Mouse (Mus musculus) limb, embryonic 15.5 days (tissue): ENCODE data around the gene Tufm. TPM values are rescaled to one million over a fixed set of nuclear protein-coding genes. Genes with fewer than 3 reads are reported as not detected.

Experiments used
- ATAC-seq: fragments of 200-750 bp; cut with Nextera tagmentation; 2 replicates; pipeline ENCODE4 v1.8.0; 2017; ENCODE audit warnings: low read depth, moderate TSS enrichment; ENCODE audit not compliant: insufficient number of reproducible peaks, low FRiP score, low TSS enrichment
- H3K27ac ChIP-seq: fragments of 300-500 bp; sonication (generic); 2 replicates; pipeline ENCODE4 v1.5.1; 2015; ENCODE audit warnings: moderate library complexity, mild to moderate bottlenecking, inconsistent platforms
- H3K27me3 ChIP-seq: fragments of 300-500 bp; sonication (generic); 2 replicates; pipeline ENCODE4 v1.6.1; 2015; ENCODE audit warnings: inconsistent platforms
- H3K36me3 ChIP-seq: fragments of 300-500 bp; sonication (generic); 2 replicates; pipeline ENCODE4 v1.6.1; 2015; ENCODE audit warnings: inconsistent platforms
- H3K4me1 ChIP-seq: fragments of 300-500 bp; sonication (generic); 2 replicates; pipeline ENCODE4 v1.6.1; 2015; ENCODE audit warnings: inconsistent platforms
- H3K4me2 ChIP-seq: fragments of 300-500 bp; sonication (generic); 2 replicates; pipeline ENCODE4 v1.6.1; 2015; ENCODE audit warnings: mild to moderate bottlenecking, inconsistent platforms
- H3K4me3 ChIP-seq: fragments of 300-500 bp; sonication (generic); 2 replicates; pipeline ENCODE4 v1.5.1; 2015; ENCODE audit warnings: mild to moderate bottlenecking, inconsistent platforms
- H3K9ac ChIP-seq: fragments of 300-500 bp; sonication (generic); 2 replicates; pipeline ENCODE4 v1.6.1; 2015; ENCODE audit warnings: inconsistent platforms
- H3K9me3 ChIP-seq: fragments of 300-500 bp; sonication (generic); 2 replicates; pipeline ENCODE4 v1.6.1; 2016; ENCODE audit warnings: inconsistent platforms
- WGBS: fragments of 180-500 bp; shearing (Covaris S2); methylation state at CpG from one replicate; pipeline ENCODE4 v1.1.7; 2015; 5-methylcytosine and 5-hydroxymethylcytosine counted together
- polyA plus RNA-seq: library from polyadenylated mRNA; unstranded; fragments of >200 nt; fragmentation: Nextera tagmentation; extraction: Ambion mirVana; gene quantifications from 2 replicates; pipeline ENCODE4 v1.2.1, GENCODE M21; 2015

Tufm gene
- polyA plus RNA-seq, 1 experiment from 2014 or later = 120 TPM

DNA sequence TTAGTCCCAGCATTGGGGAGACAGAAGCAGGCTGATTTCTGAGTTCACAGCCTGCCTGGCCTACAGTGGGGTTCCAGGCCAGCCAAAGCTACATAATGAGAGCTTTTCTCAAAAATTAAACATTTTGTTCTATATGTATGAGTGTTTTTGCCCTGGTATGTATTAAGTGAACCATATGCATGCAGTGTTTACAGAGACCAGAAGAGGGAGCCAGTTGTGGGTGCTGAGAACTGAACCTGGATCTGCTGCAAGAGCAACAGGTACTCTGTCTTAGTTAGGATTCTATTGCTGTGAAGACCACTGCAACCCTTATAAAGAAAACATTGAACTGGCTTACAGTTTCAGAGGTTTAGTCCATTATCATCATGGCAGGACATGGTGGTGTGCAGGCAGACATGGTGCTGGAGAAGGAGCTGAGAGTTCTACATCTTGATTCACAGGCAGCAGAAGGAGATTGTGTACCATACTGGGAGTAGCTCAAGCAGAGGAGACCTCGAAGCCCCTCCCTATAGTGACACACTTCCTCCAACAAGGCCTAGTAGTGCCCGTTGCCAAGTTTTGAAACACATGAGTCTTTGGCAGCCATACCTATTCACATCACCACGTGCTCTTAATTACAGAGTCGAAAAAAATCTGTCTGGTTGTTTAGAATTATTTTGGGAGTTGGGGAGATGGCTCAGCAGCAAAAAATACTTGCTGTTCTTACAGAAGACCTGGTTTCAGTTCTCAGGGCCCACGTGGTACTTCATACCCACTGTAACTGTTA lies 50.8 kb downstream of the Tufm start:
- no peak overlapping the region for H3K27ac ChIP-seq
- no peak overlapping the region for H3K4me2 ChIP-seq
- no peak for ATAC-seq
- no peak overlapping the region for H3K9ac ChIP-seq
- 56% methylated on average over 5 of the region's 5 CpGs for WGBS
- peaks cover 6% of the 10 kb centered on the region; the same call in 1 of the 2 replicates for H3K4me1 ChIP-seq
- H3K36me3 ChIP-seq = no peaks in the 10 kb centered on the region
- no peaks in the 10 kb centered on the region for H3K9me3 ChIP-seq
- H3K4me3 ChIP-seq = no peak overlapping the region
- peaks cover 17% of the 10 kb centered on the region for H3K27me3 ChIP-seq

Other genes starting within 250 kb of the Tufm start
- gene Sbk1, start 214.7 kb upstream of the Tufm start, polyA plus RNA-seq = 23.0 and 29.0 TPM in 2 replicates
- gene Lat, start 117.8 kb upstream of the Tufm start, polyA plus RNA-seq = 1.8 and 3.4 TPM in 2 replicates
- gene Spns1, start 109.9 kb upstream of the Tufm start, polyA plus RNA-seq = 55.2 and 57.9 TPM in 2 replicates
- 2.0 and 2.2 TPM in 2 replicates for gene Nfatc2ip, start 90.6 kb upstream of the Tufm start, polyA plus RNA-seq
- 0.13 and 0.48 TPM in 2 replicates for gene Cd19, start 72.5 kb upstream of the Tufm start, polyA plus RNA-seq
- gene Rabep2, start 58.6 kb upstream of the Tufm start, polyA plus RNA-seq = 39.3 and 39.4 TPM in 2 replicates
- 82.8 and 290 TPM in 2 replicates for gene Atp2a1, start 24.3 kb upstream of the Tufm start, polyA plus RNA-seq
- gene Sh2b1, start 11.9 kb upstream of the Tufm start, polyA plus RNA-seq = 51.9 and 53.7 TPM in 2 replicates
- 41.9 and 47.0 TPM in 2 replicates for gene Atxn2l, start 16.1 kb downstream of the Tufm start, polyA plus RNA-seq
- gene Eif3c, start 79.0 kb downstream of the Tufm start, polyA plus RNA-seq = 173 and 191 TPM in 2 replicates
- 0.79 and 1.9 TPM in 2 replicates for gene Apobr, start 97.6 kb downstream of the Tufm start, polyA plus RNA-seq
- 32.7 and 37.7 TPM in 2 replicates for gene Cln3, start 98.5 kb downstream of the Tufm start, polyA plus RNA-seq
- not detected in 2 replicates for gene Il27, start 107.6 kb downstream of the Tufm start, polyA plus RNA-seq
- 29.8 and 41.9 TPM in 2 replicates for gene Nupr1, start 143.5 kb downstream of the Tufm start, polyA plus RNA-seq
- gene Sgf29, start 161.9 kb downstream of the Tufm start, polyA plus RNA-seq = 43.4 and 43.9 TPM in 2 replicates
- 12.2 and 17.5 TPM in 2 replicates for gene Sult1a1, start 189.1 kb downstream of the Tufm start, polyA plus RNA-seq
- gene Bola2, start 208.0 kb downstream of the Tufm start, polyA plus RNA-seq = 109 and 131 TPM in 2 replicates
- 10.5 and 12.3 TPM in 2 replicates for gene Slx1b, start 208.4 kb downstream of the Tufm start, polyA plus RNA-seq
- 44.5 and 46.5 TPM in 2 replicates for gene Coro1a, start 220.4 kb downstream of the Tufm start, polyA plus RNA-seq